Mouse (Mus musculus) urinary bladder, postnatal 0 days (tissue): ENCODE measurements around the gene Ttc32. TPM values are rescaled to one million over a fixed set of nuclear protein-coding genes. Genes with fewer than 3 reads are reported as not detected.

Experiments used
- polyA plus RNA-seq: library from polyadenylated mRNA; unstranded; fragments of >200 nt; fragmentation: Nextera tagmentation; extraction: Ambion mirVana; gene quantifications from 2 replicates; pipeline ENCODE4 v1.2.1, GENCODE M21; 2015

Ttc32 gene
- polyA plus RNA-seq = 13.7 and 14.0 TPM in 2 replicates

GRCm38 (mm10) chr12:9029888-9030723 is at the start of gene Ttc32:
TSS of gene Ttc32 (plus strand) at chr12:9029997.

Other genes with a start within 250 kb of the Ttc32 start
- 535 and 645 TPM in 2 replicates for gene Laptm4a, start 108.3 kb upstream of the Ttc32 start, polyA plus RNA-seq
- gene Matn3, start 82.1 kb upstream of the Ttc32 start, polyA plus RNA-seq = 0.11 and 0.18 TPM in 2 replicates
- 6.3 and 7.8 TPM in 2 replicates for gene Wdr35, start 56.1 kb upstream of the Ttc32 start, polyA plus RNA-seq